Mouse (Mus musculus) lung, adult 10 weeks (tissue): Measurements from ENCODE around the gene Vti1b. TPM values are rescaled to one million over a fixed set of nuclear protein-coding genes. Genes with fewer than 3 reads are reported as not detected.

Experiments
- polyA plus RNA-seq: library from polyadenylated mRNA; stranded (reverse); fragments of 350-450 nt; fragmentation: Illumina TruSeq; extraction: RNeasy Lipid Tissue Mini Kit (QIAGEN cat#74804); gene quantifications from one replicate; pipeline ENCODE4 v1.2.3, GENCODE M21; 2014; ENCODE audit warnings: low read depth, low replicate concordance; ENCODE audit not compliant: insufficient read depth

Vti1b gene
- polyA plus RNA-seq, result 117 TPM

GRCm38 (mm10) chr12:79172019-79172941 is at the start of gene Vti1b:
Vti1b (minus strand) TSS chr12:79172667.

GRCm38 (mm10) chr12:79208703-79209464 is 36.4 kb upstream of the Vti1b start, which contains the start of gene Rdh12:
Rdh12 (plus strand) TSS chr12:79208914.

GRCm38 (mm10) chr12:79192193-79192592 is 19.7 kb upstream of the Vti1b start, which contains the start of gene Rdh11:
Rdh11 (minus strand) TSS chr12:79192293.

GRCm38 (mm10) chr12:79130299-79131177 is 41.9 kb downstream of the Vti1b start, which contains the start of gene Arg2:
Arg2 (plus strand) TSS chr12:79130777.

Other genes with a start within 250 kb of the Vti1b start
- 7.6 TPM for gene Tmem229b, start 165.0 kb downstream of the Vti1b start, polyA plus RNA-seq
- gene Plekhh1, start 143.5 kb downstream of the Vti1b start, polyA plus RNA-seq, result 3.8 TPM
- gene Pigh, start 83.0 kb downstream of the Vti1b start, polyA plus RNA-seq, result 8.8 TPM
- gene Arg2, start 41.9 kb downstream of the Vti1b start, polyA plus RNA-seq, result 9.8 TPM
- 12.8 TPM for gene Rdh11, start 19.6 kb upstream of the Vti1b start, polyA plus RNA-seq
- 2.0 TPM for gene Rdh12, start 36.2 kb upstream of the Vti1b start, polyA plus RNA-seq
- gene Zfyve26, start 123.6 kb upstream of the Vti1b start, polyA plus RNA-seq, result 7.2 TPM
- 1.2 TPM for gene Rad51b, start 124.6 kb upstream of the Vti1b start, polyA plus RNA-seq